Mouse (Mus musculus) adipose tissue, adult 10 weeks (tissue): ENCODE data around the gene Slc24a2. TPM values are rescaled to one million over a fixed set of nuclear protein-coding genes. Genes with fewer than 3 reads are reported as not detected.

Experiments
- polyA plus RNA-seq: library from polyadenylated mRNA; stranded (reverse); fragments of 350-450 nt; fragmentation: Illumina TruSeq; extraction: RNeasy Lipid Tissue Mini Kit (QIAGEN cat#74804); gene quantifications from one replicate; pipeline ENCODE4 v1.2.3, GENCODE M21; 2014; ENCODE audit warnings: low read depth, low replicate concordance

Slc24a2 gene
- not detected for polyA plus RNA-seq

DNA sequence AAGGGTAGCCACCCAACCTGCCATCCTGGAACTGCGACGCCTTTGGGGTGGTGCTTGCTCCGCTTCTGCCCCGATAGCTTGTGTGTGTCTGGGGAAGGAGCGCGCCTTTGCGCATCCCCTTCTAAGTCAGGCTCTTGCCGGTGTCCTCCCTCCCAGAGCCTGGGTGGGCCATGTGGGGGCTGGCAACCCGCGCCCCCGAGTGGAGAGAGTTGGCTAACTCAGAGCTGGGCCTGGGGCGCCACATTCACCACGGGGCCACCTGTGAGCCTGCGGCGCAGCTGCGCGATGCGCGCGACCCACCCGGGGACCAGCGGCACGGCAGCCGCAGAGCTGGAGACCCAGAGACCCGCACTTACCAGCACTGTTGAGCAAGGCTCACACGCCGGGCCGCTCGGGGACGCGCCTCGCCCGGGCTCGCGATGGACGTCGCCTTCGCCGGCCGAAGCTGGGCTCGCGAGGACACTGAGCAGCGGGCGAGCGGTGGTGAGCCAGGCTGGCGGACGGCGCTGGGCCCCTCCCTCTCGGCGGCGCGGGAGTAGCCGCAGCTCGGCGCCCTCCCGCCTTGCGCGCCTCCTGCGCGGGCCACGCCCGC, at the start of gene Slc24a2:
Gene Slc24a2 (minus strand): TSS at position 518 of the 592 bp plus-strand sequence.

